Mouse (Mus musculus): Measurements from ENCODE around the gene Atp23. TPM values are rescaled to one million over a fixed set of nuclear protein-coding genes. Genes with fewer than 3 reads are reported as not detected.

Atp23 gene
- total RNA-seq (2015): 25.1 and 30.4 TPM in 2 replicates
- 10.3 and 11.1 TPM in 2 replicates for total RNA-seq (2017)

- peak; percentile 79 for ATAC-seq (replicated peaks; ENCODE audit: poor library complexity)
Measured at GRCm38 (mm10) chr10:126900821-126901487, at the start of gene Atp23. TSS of gene Atp23 (minus strand) at chr10:126901355.

DNA sequence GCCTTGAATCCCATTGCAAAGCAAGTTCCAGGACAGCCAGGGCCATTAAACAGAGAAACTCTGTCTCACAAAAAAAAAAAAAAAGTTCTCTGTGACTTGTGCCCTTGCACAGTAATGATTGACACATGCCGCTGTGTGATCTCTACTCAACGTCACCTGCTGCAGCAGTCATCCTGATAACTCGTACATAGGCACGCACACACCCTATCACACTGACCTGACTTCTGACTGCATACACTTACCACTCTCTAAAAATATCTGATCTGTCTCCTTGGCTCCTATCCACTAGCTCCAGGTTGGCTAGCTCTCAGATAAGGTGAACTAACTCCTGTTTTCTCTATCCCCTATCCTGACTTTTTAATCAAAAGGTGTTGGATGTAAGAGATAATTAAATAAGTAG, 49.4 kb upstream of the Atp23 start:
- ATAC-seq (replicated peaks; ENCODE audit: poor library complexity): peak; percentile 95

DNA sequence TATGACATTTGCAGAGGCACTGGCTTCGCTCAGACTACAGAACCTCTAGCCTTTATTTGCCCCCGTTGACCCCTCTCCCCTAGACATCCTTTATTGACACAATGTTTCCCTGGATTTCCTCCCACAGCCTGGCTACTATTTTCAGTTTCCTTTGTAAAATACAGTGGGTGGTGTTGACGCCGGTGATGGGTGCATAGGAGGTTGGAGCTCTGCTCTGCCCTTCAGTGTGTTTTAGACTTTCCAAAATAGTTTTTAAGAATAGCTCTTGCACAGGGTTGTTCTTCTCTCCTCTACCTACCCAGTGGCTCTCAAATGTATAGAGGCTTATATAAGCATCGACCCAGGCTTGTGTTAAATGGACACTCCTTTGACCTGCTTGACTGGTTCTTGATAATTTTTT, 48.7 kb upstream of the Atp23 start:
- ATAC-seq (replicated peaks; ENCODE audit: poor library complexity): no peak

DNA sequence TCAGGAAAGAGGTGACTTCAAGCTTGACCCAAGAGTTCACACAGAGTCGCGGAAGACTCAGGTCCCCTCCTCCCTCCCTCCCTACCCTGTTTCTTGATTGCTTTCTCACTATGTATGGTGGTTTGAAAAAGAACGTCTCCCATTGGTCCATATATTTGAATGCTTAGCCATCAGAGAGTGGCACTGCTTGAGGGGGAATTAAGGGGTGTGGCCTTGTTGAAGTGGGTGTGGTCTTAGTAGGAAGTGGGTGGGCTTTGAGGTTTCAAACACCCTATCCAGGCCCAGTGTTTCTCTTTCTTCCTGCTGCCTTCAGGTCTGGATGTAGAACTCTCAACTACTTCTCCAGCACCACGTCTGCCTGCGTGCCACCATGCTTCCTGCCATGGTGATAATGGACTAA, 44.4 kb upstream of the Atp23 start:
- no peak for ATAC-seq (replicated peaks; ENCODE audit: poor library complexity)

DNA sequence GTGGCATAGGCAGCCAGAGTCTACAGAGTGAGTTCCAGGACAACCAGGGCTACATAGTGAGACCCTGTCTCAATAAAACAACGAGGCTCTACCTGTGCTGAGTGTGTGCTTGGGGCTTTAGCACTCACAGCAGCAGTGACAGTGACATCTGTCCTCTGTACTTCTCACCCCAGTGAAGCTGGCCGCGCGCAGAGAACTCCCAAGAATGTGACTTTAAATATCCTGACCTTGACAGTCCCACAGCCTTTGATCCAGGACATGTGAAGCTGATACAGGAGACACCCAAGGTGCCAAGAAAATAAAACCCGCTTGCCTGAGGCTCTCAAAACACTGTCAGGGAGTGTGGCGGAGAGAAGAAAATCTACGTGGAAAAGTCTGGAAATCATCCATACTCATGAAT, 39.8 kb upstream of the Atp23 start:
- no peak for ATAC-seq (replicated peaks; ENCODE audit: poor library complexity)

DNA sequence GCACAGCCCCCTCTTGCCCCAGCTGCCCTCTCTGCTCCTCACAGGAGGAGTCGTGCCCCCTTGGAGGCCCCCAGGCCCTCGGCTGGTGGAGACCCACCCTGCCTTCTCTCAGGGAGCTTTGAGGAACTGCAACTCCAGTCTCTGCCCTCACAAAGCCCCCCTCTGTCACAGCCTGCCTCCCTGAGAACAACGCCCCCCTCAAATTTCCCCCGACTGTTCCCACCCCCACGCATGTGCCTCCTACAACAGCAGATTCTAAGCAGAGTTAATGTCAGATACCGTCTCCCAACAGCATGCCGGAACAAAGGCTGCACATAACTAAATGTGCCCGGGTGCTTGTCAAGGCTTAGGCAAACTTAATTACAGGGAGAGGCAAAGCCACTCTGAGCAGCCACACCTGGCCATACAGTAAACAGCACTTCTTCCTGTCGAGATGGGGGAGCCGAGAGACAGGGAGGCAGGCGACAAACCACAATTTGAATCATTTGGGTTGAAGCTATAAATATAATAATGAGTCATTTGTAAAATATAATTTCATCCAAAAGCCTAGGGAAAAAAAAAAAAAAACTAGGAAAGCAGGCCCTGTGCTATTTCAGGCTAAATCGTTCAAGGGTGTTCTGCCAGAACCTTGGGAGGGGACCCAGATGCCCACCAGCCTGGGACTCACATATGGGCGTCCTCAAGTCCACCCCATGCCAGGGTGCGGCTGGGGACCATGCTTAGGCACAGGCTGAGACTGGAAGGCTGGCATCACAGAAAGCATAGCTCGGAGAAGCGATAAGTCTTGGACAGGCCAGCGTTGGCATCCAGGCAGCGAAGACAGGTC, 34.6 kb upstream of the Atp23 start:
- ATAC-seq (replicated peaks; ENCODE audit: poor library complexity): peak; percentile 23; the same call in 1 of the 2 replicates

GRCm38 (mm10) chr10:126935121-126935520, 34.0 kb upstream of the Atp23 start:
- ATAC-seq (replicated peaks; ENCODE audit: poor library complexity): no peak

GRCm38 (mm10) chr10:126934561-126934960, 33.4 kb upstream of the Atp23 start:
- no peak for ATAC-seq (replicated peaks; ENCODE audit: poor library complexity)

GRCm38 (mm10) chr10:126931760-126932139, 30.6 kb upstream of the Atp23 start:
- no peak for ATAC-seq (replicated peaks; ENCODE audit: poor library complexity)

DNA sequence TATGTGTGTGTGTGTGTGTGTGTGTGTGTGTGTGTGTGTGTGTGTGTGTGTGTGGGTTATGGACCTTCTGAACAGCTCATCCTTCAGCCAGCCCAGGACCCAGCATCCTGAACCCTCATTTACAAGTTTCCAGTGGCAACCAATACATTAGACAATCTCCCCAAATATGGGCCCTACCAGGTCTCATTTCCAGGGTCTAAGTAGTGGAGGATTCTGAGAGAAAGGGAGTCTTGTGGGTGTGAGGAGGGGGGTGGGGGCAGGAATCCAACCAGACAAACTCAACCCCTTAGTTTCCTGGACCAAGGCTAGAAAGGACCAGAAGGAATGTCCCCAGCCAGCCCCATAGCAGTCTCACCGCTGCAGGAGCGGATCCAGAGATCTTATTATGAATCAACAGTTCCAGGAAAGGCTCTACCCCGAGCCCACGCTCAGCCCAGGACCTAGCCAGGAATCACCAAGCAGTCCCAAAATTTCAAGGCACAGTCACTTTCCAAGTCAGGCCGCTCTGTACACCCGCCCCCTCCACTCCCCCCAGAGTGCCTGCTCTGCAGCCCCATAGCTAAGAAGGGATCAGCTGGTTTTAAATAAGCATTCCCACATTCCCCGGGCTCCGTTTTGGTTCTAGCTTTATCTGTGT, 30.1 kb upstream of the Atp23 start:
- no peak for ATAC-seq (replicated peaks; ENCODE audit: poor library complexity)

GRCm38 (mm10) chr10:126930270-126931121, 29.3 kb upstream of the Atp23 start:
- ATAC-seq (replicated peaks; ENCODE audit: poor library complexity): no peak

DNA sequence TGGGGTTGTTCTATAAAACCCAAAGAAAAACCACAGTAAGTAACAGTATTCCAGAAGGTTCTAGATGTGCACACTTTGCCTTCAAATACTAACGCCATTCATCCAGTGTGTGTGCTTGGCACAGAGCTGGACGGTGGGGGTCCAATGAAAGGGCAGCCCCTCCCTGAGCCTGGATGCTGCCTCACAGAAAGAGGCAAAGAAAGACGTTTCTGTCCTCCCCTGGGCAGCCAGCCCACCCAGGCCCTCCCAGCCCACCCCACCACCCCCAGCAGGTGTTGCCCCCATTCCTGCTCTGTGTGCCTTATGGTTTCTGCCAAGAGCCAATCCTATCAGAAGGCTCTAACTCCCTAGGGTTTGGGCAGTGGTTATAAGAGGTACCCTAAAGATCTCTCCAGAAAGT, 28.4 kb upstream of the Atp23 start:
- no peak for ATAC-seq (replicated peaks; ENCODE audit: poor library complexity)

GRCm38 (mm10) chr10:126928819-126929206, 27.7 kb upstream of the Atp23 start:
- ATAC-seq (replicated peaks; ENCODE audit: poor library complexity): no peak

DNA sequence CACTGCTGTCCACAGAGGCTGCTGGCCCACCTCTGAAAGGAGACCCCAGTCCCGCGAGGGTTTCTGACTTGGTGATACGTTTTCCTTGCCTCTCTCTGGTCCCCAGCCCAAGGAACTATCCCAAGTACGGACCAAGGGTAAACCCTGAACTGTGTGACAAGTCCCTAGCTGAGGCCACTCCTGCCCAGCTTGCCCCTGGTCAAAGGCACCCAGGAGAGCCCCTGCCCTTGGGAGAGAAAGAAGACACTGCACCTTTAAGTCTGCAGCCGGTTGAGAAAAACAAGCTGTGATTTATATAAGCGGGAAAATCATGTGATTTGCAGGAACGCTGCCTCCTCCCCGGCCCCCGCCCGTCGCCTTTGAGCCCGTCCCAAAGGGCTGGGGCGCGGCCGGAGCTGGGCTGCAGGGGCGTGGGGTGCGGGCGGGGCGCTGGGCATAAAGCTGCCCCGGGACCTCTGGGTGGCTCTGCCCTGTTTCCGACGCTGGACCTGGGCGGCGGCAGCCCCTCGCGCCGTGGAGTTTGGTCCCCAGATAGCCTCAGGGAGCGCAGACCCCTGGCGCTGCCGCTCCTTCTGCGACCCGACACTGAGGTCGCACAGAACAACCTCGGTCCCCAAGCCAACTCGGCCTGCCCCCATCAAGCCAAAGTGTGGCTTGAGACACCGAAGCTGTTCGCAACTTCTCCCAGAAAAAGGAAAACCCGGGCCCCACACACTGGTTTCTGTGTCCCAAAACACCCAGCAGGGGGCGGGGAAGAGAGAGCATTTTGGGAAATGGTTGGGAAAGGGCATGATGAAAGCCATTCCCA, 27.1 kb upstream of the Atp23 start:
- peak; percentile 59 for ATAC-seq (replicated peaks; ENCODE audit: poor library complexity)

GRCm38 (mm10) chr10:126927101-126927961, 26.2 kb upstream of the Atp23 start:
- ATAC-seq (replicated peaks; ENCODE audit: poor library complexity): no peak

DNA sequence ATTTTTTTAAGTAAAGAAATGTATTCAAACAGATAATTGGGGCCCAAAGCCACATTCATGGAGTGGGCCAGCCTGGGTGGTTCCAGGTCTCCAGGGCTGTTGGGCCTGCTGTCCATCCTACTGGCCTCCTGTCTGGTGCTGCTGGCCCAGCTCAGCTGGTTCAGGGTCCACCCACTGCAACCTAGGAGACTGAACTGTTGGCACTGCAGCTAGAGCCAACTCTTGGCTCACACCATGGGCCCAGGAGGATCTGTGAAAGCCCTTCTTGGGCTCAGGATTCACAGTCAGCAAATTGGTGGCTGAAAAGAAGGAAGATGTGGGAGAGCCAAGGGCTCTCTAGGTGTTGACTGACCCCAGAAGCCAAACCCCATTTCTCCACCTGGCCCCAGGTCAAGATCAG, 24.2 kb upstream of the Atp23 start:
- ATAC-seq (replicated peaks; ENCODE audit: poor library complexity): no peak

- no peak for ATAC-seq (replicated peaks; ENCODE audit: poor library complexity)
Measured at GRCm38 (mm10) chr10:126924087-126924486, 22.9 kb upstream of the Atp23 start.

DNA sequence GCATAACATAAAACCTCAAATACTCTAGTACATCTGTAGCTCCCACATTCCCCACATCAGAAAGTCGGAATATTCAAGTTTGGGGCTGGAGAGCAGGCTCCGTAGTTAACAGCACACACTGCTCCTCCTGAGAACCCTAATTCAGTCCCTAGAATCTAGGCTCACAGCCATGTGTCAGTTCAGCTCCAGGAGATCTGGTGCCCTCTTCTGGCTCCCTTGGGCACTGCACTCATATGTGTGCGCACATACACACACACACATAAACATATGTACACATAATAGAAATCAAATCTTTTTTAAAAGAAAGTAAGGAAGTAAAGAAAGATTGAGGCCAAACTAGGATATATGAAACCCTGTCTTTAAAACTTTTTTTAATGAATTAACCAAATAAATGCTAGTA, 19.1 kb upstream of the Atp23 start:
- ATAC-seq (replicated peaks; ENCODE audit: poor library complexity): no peak; the same call in 1 of the 2 replicates

- ATAC-seq (replicated peaks; ENCODE audit: poor library complexity): peak; percentile 100
Measured at GRCm38 (mm10) chr10:126919067-126919466, 17.9 kb upstream of the Atp23 start.
